Mouse (Mus musculus) urinary bladder, postnatal 25 days (tissue): ENCODE results near the gene Ppm1j.

Experiments
- DNase-seq: peaks from one replicate; pipeline ENCODE4 v3.0.0; 2022; ENCODE audit warnings: low spot score

Ppm1j gene

DNA sequence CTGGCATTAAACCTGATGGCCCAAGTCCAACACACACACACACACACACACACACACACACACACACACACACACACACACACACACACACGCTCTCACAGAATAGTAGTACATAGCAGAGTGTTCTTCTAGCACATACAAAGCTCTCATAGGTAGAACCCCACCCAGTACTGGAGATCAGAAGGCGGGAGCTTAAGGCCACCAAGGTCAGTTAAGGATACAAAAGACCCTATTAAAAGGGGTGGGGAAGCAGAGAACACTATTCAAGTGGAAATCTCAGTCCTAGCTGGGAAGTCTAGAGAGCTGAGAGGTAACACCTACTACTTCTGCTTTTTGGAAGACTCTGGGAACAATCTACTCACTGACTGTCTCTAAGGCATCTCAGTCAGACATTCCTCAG is 34.5 kb downstream of the Ppm1j start:
- no peak for DNase-seq

DNA sequence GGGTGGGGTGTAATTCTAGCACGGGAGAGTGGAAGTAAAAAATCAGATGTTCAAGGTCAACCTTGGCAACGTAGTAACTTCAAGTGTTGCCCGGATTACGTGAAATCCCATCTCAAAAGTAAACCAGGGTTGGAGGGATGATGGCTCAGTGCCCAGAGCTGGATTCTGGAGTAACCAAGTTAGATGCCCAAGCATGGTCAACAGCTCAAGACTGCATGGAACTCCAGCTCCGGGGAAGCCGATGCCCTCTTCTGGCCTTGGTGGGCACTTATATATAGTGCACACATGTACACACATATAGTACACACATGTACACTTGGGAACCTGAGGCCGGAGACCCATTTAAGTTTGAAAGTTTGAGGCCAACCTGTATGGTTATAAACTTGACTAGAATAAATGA is 35.3 kb downstream of the Ppm1j start:
- no peak for DNase-seq

DNA sequence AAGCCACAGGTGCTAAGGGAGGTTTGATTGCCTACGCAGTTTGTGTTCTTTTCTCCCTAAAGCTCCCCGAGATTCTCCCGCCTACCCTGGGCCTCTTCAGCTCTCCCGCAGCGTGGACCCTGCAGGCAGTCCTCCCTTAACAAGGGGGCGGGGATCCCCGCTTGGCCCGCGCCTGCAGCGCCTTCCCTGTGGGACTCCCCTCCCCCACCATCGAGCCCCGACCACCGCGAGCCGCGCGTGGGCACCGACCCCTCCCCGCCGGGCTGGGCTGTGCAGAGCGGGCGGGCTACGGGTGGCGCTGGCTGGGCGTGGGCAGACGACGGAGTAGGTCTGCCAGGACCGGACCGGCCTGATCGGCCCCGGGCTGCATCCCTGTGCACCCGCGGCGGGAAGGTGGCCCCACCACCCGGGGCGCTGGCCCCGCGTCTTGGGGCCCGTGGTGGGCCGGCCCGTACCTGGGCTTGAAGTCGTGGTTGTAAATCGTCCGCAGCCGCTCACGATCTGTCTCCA is 36.7 kb downstream of the Ppm1j start:
- peak; percentile 50 for DNase-seq

DNA sequence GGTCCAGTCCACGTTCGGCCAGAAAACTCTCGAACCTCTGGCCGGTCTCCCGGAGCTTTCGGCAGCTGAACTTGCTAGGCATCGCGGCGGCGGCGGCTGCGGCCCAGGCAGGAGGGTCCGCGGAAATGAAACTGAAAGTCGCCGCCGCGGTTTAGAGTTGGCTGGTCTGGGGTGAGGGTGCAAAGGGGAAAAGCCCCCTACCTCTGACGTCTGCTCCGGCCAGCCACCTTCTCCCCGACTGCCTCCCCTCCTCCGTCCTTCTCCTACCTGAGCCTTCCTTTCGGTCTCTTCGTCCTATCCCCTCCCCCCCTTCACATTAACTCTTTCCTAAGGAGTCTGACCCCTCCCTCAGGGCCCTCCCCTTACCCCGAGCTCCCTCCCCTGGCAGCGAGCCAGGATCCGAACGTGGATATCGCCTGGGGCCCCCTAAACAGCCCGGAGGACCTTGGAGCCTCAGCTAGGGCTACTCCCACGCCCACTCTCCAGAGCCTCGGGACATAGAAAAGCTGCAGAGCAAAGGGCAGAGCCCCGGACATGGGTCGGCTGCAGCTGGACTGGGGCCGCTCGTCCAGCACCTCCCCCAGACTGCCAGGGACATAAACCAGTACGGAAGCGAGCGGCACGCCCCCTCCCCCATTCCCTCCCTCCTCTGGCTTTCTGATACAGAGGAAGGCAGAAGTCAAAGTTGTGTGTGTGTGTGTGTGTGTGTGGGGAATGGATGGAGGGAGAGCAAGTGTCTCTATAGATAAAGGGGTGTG is 37.3 kb downstream of the Ppm1j start, which contains the start of gene Mov10:
TSS of gene Mov10 (minus strand) at position 573 of the 758 bp plus-strand sequence.
- DNase-seq: peak; percentile 54

DNA sequence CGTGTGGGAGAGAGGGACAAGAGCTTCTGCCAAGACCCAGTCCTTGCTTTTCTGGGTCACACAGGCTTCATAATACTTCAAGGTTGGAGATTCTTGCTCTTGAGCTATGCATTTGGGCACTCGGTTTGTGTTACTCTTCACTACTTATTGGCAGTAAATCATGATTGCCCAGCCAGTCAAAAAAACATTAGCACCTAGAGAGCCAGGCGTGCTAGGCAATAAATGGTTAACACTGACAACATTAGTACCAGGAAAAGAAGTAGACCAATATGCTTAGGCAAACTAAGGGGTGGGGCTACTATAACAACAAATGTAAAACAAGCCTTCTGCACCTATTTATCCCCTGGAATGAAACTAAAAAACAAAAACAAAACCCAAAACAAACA is 37.9 kb downstream of the Ppm1j start:
- no peak for DNase-seq

DNA sequence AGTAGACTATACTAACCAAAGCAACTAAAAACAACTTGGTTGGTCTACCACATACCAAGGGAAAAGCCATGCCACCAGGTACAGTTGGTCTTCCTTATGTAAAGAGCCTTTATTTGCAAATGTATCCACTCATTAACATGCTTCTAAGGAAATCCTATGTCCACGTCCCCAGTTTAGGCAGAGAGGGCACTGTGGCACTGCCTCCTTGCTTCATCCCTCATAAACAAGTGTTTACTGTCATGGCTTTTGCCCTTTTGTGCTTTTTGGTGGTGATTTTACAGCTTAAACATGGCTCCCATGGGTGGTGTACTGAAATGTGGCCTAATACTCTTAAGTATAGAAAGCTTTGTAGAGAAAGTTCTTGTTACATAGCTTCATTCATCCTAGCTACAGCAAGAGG is 39.6 kb downstream of the Ppm1j start:
- DNase-seq: no peak

DNA sequence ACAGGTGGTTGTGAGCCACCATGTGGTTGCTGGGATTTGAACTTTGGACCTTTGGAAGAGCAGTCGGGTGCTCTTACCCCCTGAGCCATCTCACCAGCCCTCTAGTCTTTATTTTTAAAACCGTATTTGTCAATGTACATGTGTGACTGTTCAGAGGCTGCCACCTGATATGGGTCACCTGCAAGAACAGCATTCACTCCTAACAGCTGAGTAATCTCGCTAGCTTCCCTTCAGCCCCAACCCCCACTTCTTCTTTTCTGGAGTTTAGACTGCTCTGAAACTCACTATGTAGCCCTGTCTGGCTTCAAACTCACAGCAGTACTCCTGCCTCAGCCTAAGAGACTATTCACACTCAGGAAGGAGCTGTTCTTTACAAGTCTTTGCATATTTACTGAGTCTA is 41.6 kb downstream of the Ppm1j start:
- no peak for DNase-seq
